24 mouse cellular contexts compared by ENCODE assay signal in genomic region chr17:42190206-42190902, GRCm38 (mm10).
A peak's percentile ranks its signal among the peaks of the same experiment; 100 is the strongest.
DNase-seq lines count a peak whose midpoint lies in the region; ATAC-seq and TF ChIP-seq lines count a peak whose summit lies in the region.
"Had no signal": no experiment of that assay in that cellular context is flagged by ENCODE, and none has a peak within 500 bp of the region (broad histone marks: within the 10 kb centered on the region; RNA-seq: fewer than 3 reads in every experiment).

No protein-coding gene starts in this region.

- peak; percentile 22; the same call in 1 of the 2 replicates for TF ChIP-seq POLR2A in cerebellum, adult 2 months (IDR thresholded peaks at IDR 0.05; ENCODE audit: borderline replicate concordance, insufficient read depth, low read length)

- no peaks in the 10 kb centered on the region for H3K27me3 ChIP-seq in forebrain, embryonic 14.5 days (replicated peaks; ENCODE audit: control insufficient read depth, insufficient read depth, low read length)
- H3K27me3 ChIP-seq in forebrain, embryonic 13.5 days, result no peaks in the 10 kb centered on the region
- no peaks in the 10 kb centered on the region for H3K27me3 ChIP-seq in cerebellum, adult 2 months (ENCODE audit: control insufficient read depth, insufficient read depth, low read length)
- H3K27me3 ChIP-seq: embryonic facial prominence, embryonic 12.5 days; heart, embryonic 13.5 days; limb, embryonic 15.5 days; liver, embryonic 15.5 days; midbrain, embryonic 12.5 days; neural tube, embryonic 13.5 days had no signal

- no peak overlapping the region for H3K4me2 ChIP-seq in forebrain, embryonic 14.5 days (ENCODE audit: low read length)
- H3K4me2 ChIP-seq in forebrain, embryonic 13.5 days, result no peak overlapping the region
- H3K4me2 ChIP-seq: embryonic facial prominence, embryonic 12.5 days; heart, embryonic 13.5 days; limb, embryonic 15.5 days; liver, embryonic 15.5 days; midbrain, embryonic 12.5 days; neural tube, embryonic 13.5 days had no signal

- H3K4me3 ChIP-seq in forebrain, embryonic 14.5 days (ENCODE audit: low read depth, low read length), result no peak overlapping the region
- H3K4me3 ChIP-seq in forebrain, embryonic 13.5 days, result no peak overlapping the region
- H3K4me3 ChIP-seq in cerebellum, adult 2 months (replicated peaks; ENCODE audit: insufficient read depth, low read depth, low read length), result peak overlapping the region; percentile 5
- H3K4me3 ChIP-seq: embryonic facial prominence, embryonic 12.5 days; erythroblast, embryonic 14.5 days; gastrocnemius, adult 2 months; heart, embryonic 13.5 days; limb, embryonic 15.5 days; liver, embryonic 15.5 days; midbrain, embryonic 12.5 days; neural tube, embryonic 13.5 days had no signal

- H3K27ac ChIP-seq in forebrain, embryonic 14.5 days (ENCODE audit: low read depth, low read length), result no peak overlapping the region
- H3K27ac ChIP-seq in forebrain, embryonic 13.5 days, result no peak overlapping the region
- no peak overlapping the region; the same call in 1 of the 2 replicates for H3K27ac ChIP-seq in cerebellum, adult 2 months (ENCODE audit: insufficient read depth, low read length)
- H3K27ac ChIP-seq: embryonic facial prominence, embryonic 12.5 days; gastrocnemius, adult 2 months; heart, embryonic 13.5 days; limb, embryonic 15.5 days; liver, embryonic 15.5 days; midbrain, embryonic 12.5 days; neural tube, embryonic 13.5 days had no signal

- no peak overlapping the region for H3K9ac ChIP-seq in forebrain, embryonic 14.5 days (ENCODE audit: low read length)
- H3K9ac ChIP-seq in forebrain, embryonic 13.5 days, result no peak overlapping the region
- H3K9ac ChIP-seq: embryonic facial prominence, embryonic 12.5 days; heart, embryonic 13.5 days; limb, embryonic 15.5 days; liver, embryonic 15.5 days; midbrain, embryonic 12.5 days; neural tube, embryonic 13.5 days had no signal

- no peaks in the 10 kb centered on the region for H3K9me3 ChIP-seq in forebrain, embryonic 14.5 days (replicated peaks; ENCODE audit: control insufficient read depth, low read length)
- H3K9me3 ChIP-seq in forebrain, embryonic 13.5 days (replicated peaks), result no peaks in the 10 kb centered on the region
- H3K9me3 ChIP-seq: embryonic facial prominence, embryonic 12.5 days; heart, embryonic 13.5 days; limb, embryonic 15.5 days; liver, embryonic 15.5 days; midbrain, embryonic 12.5 days; neural tube, embryonic 13.5 days had no signal

- TF ChIP-seq CTCF in cerebellum, adult 2 months (IDR thresholded peaks at IDR 0.05; ENCODE audit: borderline replicate concordance, insufficient read depth, low read depth, low read length), result no peak

- DNase-seq in forebrain, embryonic 14.5 days (ENCODE audit: low spot score), result peak; percentile 27
- peak; percentile 9 to 42 for DNase-seq in layer of hippocampus, postnatal 14 days (ENCODE audit: low spot score in 2 of 2)
- DNase-seq in layer of hippocampus, adult 8-10 months (ENCODE audit: low spot score in 2 of 2), result no peak
- DNase-seq in cerebellum, adult 2 months, result peak; percentile 71 to 88
- DNase-seq in cerebellum, postnatal 36 days, result peak; percentile 71 to 73
- no peak for DNase-seq in right cerebral cortex, adult 18-20 months
- no peak for DNase-seq in left cerebral cortex, postnatal 36 days (ENCODE audit: low spot score in 2 of 2)
- DNase-seq: adrenal gland, postnatal 14 days; gastrocnemius, adult 2 months; kidney, adult 2 months; kidney, postnatal 10 days; spleen, adult 18-20 months; thymus, postnatal 36 days had no signal

- H3K4me1 ChIP-seq in forebrain, embryonic 14.5 days (ENCODE audit: control insufficient read depth, insufficient read depth, low read length), result no peaks in the 10 kb centered on the region
- no peaks in the 10 kb centered on the region for H3K4me1 ChIP-seq in forebrain, embryonic 13.5 days
- peaks cover 4% of the 10 kb centered on the region; the same call in 1 of the 2 replicates for H3K4me1 ChIP-seq in cerebellum, adult 2 months (ENCODE audit: control insufficient read depth, insufficient read depth, low read length)
- H3K4me1 ChIP-seq: embryonic facial prominence, embryonic 12.5 days; heart, embryonic 13.5 days; limb, embryonic 15.5 days; liver, embryonic 15.5 days; midbrain, embryonic 12.5 days; neural tube, embryonic 13.5 days had no signal

- intact Hi-C loops in left cerebral cortex, postnatal 36 days (cut with DNase I), result no loop called here

- ATAC-seq in forebrain, embryonic 14.5 days, result 0 out of 2 replicates have a peak, but pooled peaks have one; percentile 37
- ATAC-seq in forebrain, embryonic 13.5 days, result no peak
- ATAC-seq: activated CD4-positive, CD25-positive, alpha-beta regulatory T cell, adult 4 months; inflammation-experienced regulatory T-cells, adult 6 months; lung, postnatal 0 days had no signal

- no peaks in the 10 kb centered on the region for H3K36me3 ChIP-seq in forebrain, embryonic 14.5 days (ENCODE audit: control insufficient read depth, insufficient read depth, low read length)
- no peaks in the 10 kb centered on the region for H3K36me3 ChIP-seq in forebrain, embryonic 13.5 days (ENCODE audit: poor library complexity, severe bottlenecking)
- H3K36me3 ChIP-seq: embryonic facial prominence, embryonic 12.5 days; heart, embryonic 13.5 days; limb, embryonic 15.5 days; liver, embryonic 15.5 days; midbrain, embryonic 12.5 days; neural tube, embryonic 13.5 days had no signal

- 74% methylated on average over 8 of the region's 8 CpGs for WGBS in forebrain, embryonic 14.5 days
- WGBS in forebrain, embryonic 13.5 days, result 74% methylated on average over 8 of the region's 8 CpGs
- 4% methylated on average over 8 of the region's 8 CpGs for WGBS in cerebellum, adult 2 months

Comparison
In these comparisons a context has a peak if more than half of its experiments do, and no peak if none do; other contexts are left out.
1. DNase-seq: peak in forebrain, embryonic 14.5 days (single experiment), layer of hippocampus, postnatal 14 days (2 of 2), cerebellum, adult 2 months (2 of 2) and cerebellum, postnatal 36 days (2 of 2); none in layer of hippocampus, adult 8-10 months (0 of 2), right cerebral cortex, adult 18-20 months (single experiment) and left cerebral cortex, postnatal 36 days (0 of 2).